Mouse (Mus musculus) kidney, postnatal 14 days (tissue): ENCODE measurements around the gene Gm4216.
"Not testable (repeated sequence)": the region's sequence is repeated elsewhere in the genome, so short reads cannot be mapped to it uniquely, and the experiment has no call there.

Source experiments
- DNase-seq: peaks from one replicate; pipeline ENCODE4 v3.0.0; 2022; ENCODE audit warnings: mixed read lengths

The Gm4216 gene

GRCm38 (mm10) chr7:23019823-23020222 lies at the start of gene Gm4216:
Gene Gm4216 (minus strand): TSS chr7:23019923.
- DNase-seq, result not testable (repeated sequence)

- DNase-seq, result not testable (repeated sequence)
Observed at GRCm38 (mm10) chr7:23067356-23067755, 47.6 kb upstream of the Gm4216 start, which contains the start of gene Gm8720. Gene Gm8720 (minus strand): TSS chr7:23067456.

DNA sequence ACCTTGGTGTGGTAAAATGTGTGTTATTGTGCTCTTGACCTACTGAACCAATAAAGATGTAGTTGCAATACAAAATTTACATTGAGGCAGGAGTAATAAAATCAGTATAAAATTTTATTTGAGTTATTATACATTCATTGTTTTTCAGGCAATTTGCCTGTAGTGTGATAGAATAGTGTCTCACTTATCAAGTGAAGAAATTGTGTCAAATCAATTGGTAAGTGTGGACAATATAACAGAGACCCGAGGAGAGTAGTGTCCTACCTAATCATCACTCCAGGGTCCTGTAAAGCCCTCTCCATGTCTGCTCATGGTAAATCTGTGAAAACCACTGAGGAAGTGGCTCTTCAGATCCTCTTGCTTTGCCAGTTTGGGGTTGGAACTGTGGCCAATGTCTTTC lies 35.5 kb upstream of the Gm4216 start, which contains the start of gene Vmn1r163:
Gene Vmn1r163, plus strand, starts transcription at position 301 of the 400 bp plus-strand sequence.
- not testable (repeated sequence) for DNase-seq

- not testable (repeated sequence) for DNase-seq
Observed at GRCm38 (mm10) chr7:22984573-22984972, 35.1 kb downstream of the Gm4216 start, which contains the start of gene Gm4214. Gene Gm4214 (minus strand): TSS chr7:22984673.
